In the genomic region with DNA sequence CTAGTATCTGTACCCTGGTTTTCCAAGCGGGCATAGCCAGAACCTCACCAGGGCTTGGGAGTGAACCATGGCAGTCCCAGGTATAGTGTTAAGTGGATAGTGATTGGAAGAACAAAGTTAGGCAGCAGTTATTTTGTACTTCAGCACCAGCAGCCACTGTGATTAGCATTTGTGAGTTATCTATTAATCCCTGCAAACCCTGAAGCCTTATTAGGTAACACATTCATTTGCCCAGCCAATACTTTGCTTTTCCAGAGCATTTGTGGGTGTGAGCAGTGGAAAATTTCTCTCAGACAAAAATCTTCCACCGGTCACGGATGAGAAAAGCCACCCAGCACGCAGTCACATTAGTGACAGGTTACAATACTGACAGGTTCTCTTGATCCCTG, we compare ENCODE assay signal across 14 mouse cellular contexts. TPM values are rescaled to one million over a fixed set of nuclear protein-coding genes. Genes with fewer than 3 reads are reported as not detected.
A peak's percentile ranks its signal among the peaks of the same experiment; 100 is the strongest.
DNase-seq lines count a peak whose midpoint lies in the region; ATAC-seq and TF ChIP-seq lines count a peak whose summit lies in the region.
"Had no signal": no experiment of that assay in that cellular context is flagged by ENCODE, and none has a peak within 500 bp of the region (broad histone marks: within the 10 kb centered on the region; RNA-seq: fewer than 3 reads in every experiment).

No protein-coding gene starts in this region.

- peak overlapping the region; percentile 20; the same call in 1 of the 2 replicates for H3K4me2 ChIP-seq in heart, embryonic 13.5 days
- H3K4me2 ChIP-seq in heart, postnatal 0 days (ENCODE audit: low read depth, low read length): no peak overlapping the region
- no peak overlapping the region for H3K4me2 ChIP-seq in forebrain, postnatal 0 days (ENCODE audit: low read depth)
- H3K4me2 ChIP-seq: hindbrain, embryonic 13.5 days; limb, embryonic 12.5 days; neural tube, embryonic 13.5 days had no signal

- TF ChIP-seq EP300 in heart, postnatal 0 days (IDR thresholded peaks at IDR 0.05; ENCODE audit: low read depth): no peak

- H3K9ac ChIP-seq in heart, embryonic 13.5 days: no peak overlapping the region
- H3K9ac ChIP-seq in heart, postnatal 0 days (replicated peaks; ENCODE audit: low read depth, low read length): no peak overlapping the region
- H3K9ac ChIP-seq in forebrain, postnatal 0 days: no peak overlapping the region
- H3K9ac ChIP-seq: hindbrain, embryonic 13.5 days; limb, embryonic 12.5 days; neural tube, embryonic 13.5 days had no signal

- CTCF ChIA-PET in Patski (lab: Charles Lee): interaction anchor here (1.1 to 2.4 kb wide), 2 partner anchors 52 to 58 kb away, joined by 6 to 9 read pairs; no protein-coding TSS in a partner anchor

- DNase-seq in heart, adult 9 months (ENCODE audit: low spot score in 2 of 2): no peak
- DNase-seq in Patski (ENCODE audit: low read depth, low spot score): peak; percentile 48
- no peak for DNase-seq in heart, postnatal 0 days (ENCODE audit: low spot score)
- peak; percentile 69 to 79 for DNase-seq in kidney, postnatal 25 days
- DNase-seq in c-Kit-positive CD71-positive TER-119-positive erythroid progenitor cells, embryonic 14.5 days (ENCODE audit: low spot score): no peak
- DNase-seq in cerebellum, adult 2 months: no peak
- DNase-seq in forebrain, postnatal 0 days: no peak
- DNase-seq: cerebellum, postnatal 10 days; layer of hippocampus, adult 9-11 months had no signal

- peaks cover 52% of the 10 kb centered on the region for H3K4me1 ChIP-seq in heart, embryonic 13.5 days
- H3K4me1 ChIP-seq in heart, postnatal 0 days (ENCODE audit: control insufficient read depth, insufficient read depth): peaks cover 14% of the 10 kb centered on the region; the same call in 1 of the 2 replicates
- H3K4me1 ChIP-seq in cerebellum, adult 2 months (ENCODE audit: control insufficient read depth, insufficient read depth, low read length): no peaks in the 10 kb centered on the region
- H3K4me1 ChIP-seq in forebrain, postnatal 0 days (ENCODE audit: insufficient read depth): no peaks in the 10 kb centered on the region
- H3K4me1 ChIP-seq: hindbrain, embryonic 13.5 days; limb, embryonic 12.5 days; neural tube, embryonic 13.5 days had no signal

- no peak for ATAC-seq in heart, embryonic 13.5 days (ENCODE audit: extremely low read depth, insufficient number of reproducible peaks, low FRiP score, low TSS enrichment)
- ATAC-seq in Patski: peak; percentile 55
- ATAC-seq in heart, postnatal 0 days (ENCODE audit: insufficient read depth, low read depth): no peak
- ATAC-seq in forebrain, postnatal 0 days: no peak

- H3K4me3 ChIP-seq in heart, embryonic 13.5 days: no peak overlapping the region
- H3K4me3 ChIP-seq in heart, postnatal 0 days (ENCODE audit: low read depth, low read length): no peak overlapping the region
- H3K4me3 ChIP-seq in cerebellum, adult 2 months (replicated peaks; ENCODE audit: insufficient read depth, low read depth, low read length): no peak overlapping the region
- no peak overlapping the region for H3K4me3 ChIP-seq in forebrain, postnatal 0 days (ENCODE audit: low read depth, low read length)
- H3K4me3 ChIP-seq: hindbrain, embryonic 13.5 days; limb, embryonic 12.5 days; midbrain, embryonic 10.5 days; neural tube, embryonic 13.5 days had no signal

- POLR2A ChIA-PET in Patski (lab: Charles Lee): interaction anchor here (0.6 to 0.7 kb wide), 2 partner anchors 29 to 184 kb away, joined by 4 read pairs; no protein-coding TSS in a partner anchor

- no peak for TF ChIP-seq POLR2A in cerebellum, adult 2 months (IDR thresholded peaks at IDR 0.05; ENCODE audit: borderline replicate concordance, insufficient read depth, low read length)

- H3K27me3 ChIP-seq in heart, embryonic 13.5 days (replicated peaks): no peaks in the 10 kb centered on the region
- H3K27me3 ChIP-seq in Patski: no peaks in the 10 kb centered on the region
- no peaks in the 10 kb centered on the region for H3K27me3 ChIP-seq in heart, postnatal 0 days (ENCODE audit: control insufficient read depth, insufficient read depth, low read length)
- no peaks in the 10 kb centered on the region for H3K27me3 ChIP-seq in cerebellum, adult 2 months (ENCODE audit: control insufficient read depth, insufficient read depth, low read length)
- no peaks in the 10 kb centered on the region for H3K27me3 ChIP-seq in forebrain, postnatal 0 days (ENCODE audit: insufficient read depth, low read length)
- H3K27me3 ChIP-seq: hindbrain, embryonic 13.5 days; limb, embryonic 12.5 days; neural tube, embryonic 13.5 days had no signal

- in situ Hi-C loops in Patski (cut with MboI; ENCODE audit: low pct_unique_long_range_greater_than_20kb): no loop called here

- no peaks in the 10 kb centered on the region for H3K9me3 ChIP-seq in heart, embryonic 13.5 days
- no peaks in the 10 kb centered on the region for H3K9me3 ChIP-seq in heart, postnatal 0 days (replicated peaks; ENCODE audit: control insufficient read depth, low read length)
- no peaks in the 10 kb centered on the region for H3K9me3 ChIP-seq in forebrain, postnatal 0 days (ENCODE audit: low read length)
- H3K9me3 ChIP-seq: hindbrain, embryonic 13.5 days; limb, embryonic 12.5 days; midbrain, embryonic 10.5 days; neural tube, embryonic 13.5 days had no signal

- H3K36me3 ChIP-seq in heart, embryonic 13.5 days: no peaks in the 10 kb centered on the region
- no peaks in the 10 kb centered on the region for H3K36me3 ChIP-seq in heart, postnatal 0 days (replicated peaks; ENCODE audit: control insufficient read depth, insufficient read depth, low read length)
- H3K36me3 ChIP-seq in forebrain, postnatal 0 days (ENCODE audit: insufficient read depth): no peaks in the 10 kb centered on the region
- H3K36me3 ChIP-seq: hindbrain, embryonic 13.5 days; limb, embryonic 12.5 days; midbrain, embryonic 10.5 days; neural tube, embryonic 13.5 days had no signal

- no peak for TF ChIP-seq CTCF in Patski (IDR thresholded peaks at IDR 0.05)
- TF ChIP-seq CTCF in heart, postnatal 0 days (IDR thresholded peaks at IDR 0.05; ENCODE audit: low read depth): no peak
- TF ChIP-seq CTCF in cerebellum, adult 2 months (IDR thresholded peaks at IDR 0.05; ENCODE audit: borderline replicate concordance, insufficient read depth, low read depth, low read length): no peak
- TF ChIP-seq CTCF in forebrain, postnatal 0 days (IDR thresholded peaks at IDR 0.05; ENCODE audit: low read depth): no peak

- peak overlapping the region; percentile 79 for H3K27ac ChIP-seq in heart, embryonic 13.5 days (replicated peaks)
- peak overlapping the region; percentile 83 for H3K27ac ChIP-seq in heart, postnatal 0 days (ENCODE audit: low read depth)
- no peak overlapping the region for H3K27ac ChIP-seq in cerebellum, adult 2 months (ENCODE audit: insufficient read depth, low read length)
- H3K27ac ChIP-seq in forebrain, postnatal 0 days (ENCODE audit: low read depth, low read length): no peak overlapping the region
- H3K27ac ChIP-seq: hindbrain, embryonic 13.5 days; limb, embryonic 12.5 days; neural tube, embryonic 13.5 days had no signal

- 19% methylated on average over 4 of the region's 4 CpGs for WGBS in heart, embryonic 13.5 days
- 27% methylated on average over 4 of the region's 4 CpGs for WGBS in heart, postnatal 0 days
- 73% methylated on average over 4 of the region's 4 CpGs for WGBS in cerebellum, adult 2 months
- 74% methylated on average over 4 of the region's 4 CpGs for WGBS in forebrain, postnatal 0 days

RNA-seq across cellular contexts. Expression of a gene that starts 7.9 kb away (rescaled TPM):
- polyA plus RNA-seq in heart, embryonic 13.5 days (2015; fragmentation: Nextera tagmentation; extraction: Ambion mirVana): 5.4 and 6.4 TPM in 2 replicates
- polyA plus RNA-seq in Patski (2021): 0.51 TPM
- 22.3 and 24.5 TPM in 2 replicates for total RNA-seq in heart, postnatal 0 days (2014; rRNA removed; ENCODE audit: low replicate concordance)
- polyA plus RNA-seq in heart, postnatal 0 days (2015; fragmentation: Nextera tagmentation; extraction: Ambion mirVana): 6.2 and 6.9 TPM in 2 replicates
- 8.3 and 8.4 TPM in 2 replicates for polyA plus RNA-seq in cerebellum, adult 2 months (2012; rRNA removed)
- total RNA-seq in forebrain, postnatal 0 days (2014; rRNA removed): 6.3 and 9.8 TPM in 2 replicates
- polyA plus RNA-seq in forebrain, postnatal 0 days (2015; fragmentation: Nextera tagmentation; extraction: Ambion mirVana): 1.4 and 2.3 TPM in 2 replicates

Comparison
In these comparisons a context has a peak if more than half of its experiments do, and no peak if none do; other contexts are left out.
1. H3K27ac ChIP-seq: peak in heart, embryonic 13.5 days (single experiment) and heart, postnatal 0 days (single experiment); none in cerebellum, adult 2 months (single experiment) and forebrain, postnatal 0 days (single experiment).
2. DNase-seq: peak in Patski (single experiment) and kidney, postnatal 25 days (2 of 2); none in heart, adult 9 months (0 of 2), heart, postnatal 0 days (single experiment), c-Kit-positive CD71-positive TER-119-positive erythroid progenitor cells, embryonic 14.5 days (single experiment), cerebellum, adult 2 months (0 of 2) and forebrain, postnatal 0 days (single experiment).